Mouse (Mus musculus): ENCODE results near the gene Cox6a2. TPM values are rescaled to one million over a fixed set of nuclear protein-coding genes. Genes with fewer than 3 reads are reported as not detected.
"Not testable (repeated sequence)": the region's sequence is repeated elsewhere in the genome, so short reads cannot be mapped to it uniquely, and the experiment has no call there.

Cox6a2 gene
- polyA plus RNA-seq, 1 experiment from 2014 or later: 39.0 TPM

GRCm38 (mm10) chr7:128166391-128166790 is 39.8 kb downstream of the Cox6a2 start:
- H3K9me3 ChIP-seq: no peaks in the 10 kb centered on the region
- no peak overlapping the region for H3K4me3 ChIP-seq
- H3K36me3 ChIP-seq: no peaks in the 10 kb centered on the region
- H3K27me3 ChIP-seq: no peaks in the 10 kb centered on the region
- WGBS: 88% methylated on average over 7 of the region's 7 CpGs
- no peaks in the 10 kb centered on the region for H3K4me1 ChIP-seq
- H3K9ac ChIP-seq: no peak overlapping the region
- ATAC-seq (ENCODE audit: insufficient number of reproducible peaks, low FRiP score, low TSS enrichment, low read depth): no peak
- no peak overlapping the region for H3K27ac ChIP-seq
- no peak overlapping the region for H3K4me2 ChIP-seq

- Histone ChIP-seq H3K9ac (no peak overlapping the region), H3K27me3 (no peaks in the 10 kb centered on the region), H3K9me3 (no peaks in the 10 kb centered on the region), H3K4me3 (no peak overlapping the region), H3K4me1 (no peaks in the 10 kb centered on the region), H3K36me3 (no peaks in the 10 kb centered on the region), H3K27ac (no peak overlapping the region), H3K4me2 (no peak overlapping the region)
- ATAC-seq (ENCODE audit: insufficient number of reproducible peaks, low FRiP score, low TSS enrichment, low read depth): no peak
- 94% methylated on average over 4 of the region's 4 CpGs for WGBS
Measured at GRCm38 (mm10) chr7:128164001-128164400, 42.2 kb downstream of the Cox6a2 start.

GRCm38 (mm10) chr7:128158688-128159354 is 47.4 kb downstream of the Cox6a2 start:
- ATAC-seq (ENCODE audit: insufficient number of reproducible peaks, low FRiP score, low TSS enrichment, low read depth); H3K4me3 ChIP-seq; H3K9me3 ChIP-seq; H3K4me2 ChIP-seq; H3K27ac ChIP-seq; H3K27me3 ChIP-seq; H3K4me1 ChIP-seq; H3K36me3 ChIP-seq; H3K9ac ChIP-seq: not testable (repeated sequence)
- 54% methylated on average over 8 of the region's 8 CpGs for WGBS

Other genes starting within 250 kb of the Cox6a2 start
- gene Fus, start 238.9 kb downstream of the Cox6a2 start, polyA plus RNA-seq (2015; fragmentation: Nextera tagmentation; extraction: Ambion mirVana): 339 and 390 TPM in 2 replicates
- gene Pycard, start 212.5 kb downstream of the Cox6a2 start, polyA plus RNA-seq (2015; fragmentation: Nextera tagmentation; extraction: Ambion mirVana): 150 and 154 TPM in 2 replicates
- gene Trim72, start 202.4 kb downstream of the Cox6a2 start, polyA plus RNA-seq (2015; fragmentation: Nextera tagmentation; extraction: Ambion mirVana): 3.1 and 8.4 TPM in 2 replicates
- gene Itgam, start 143.7 kb downstream of the Cox6a2 start, polyA plus RNA-seq (2015; fragmentation: Nextera tagmentation; extraction: Ambion mirVana): 2.1 and 2.3 TPM in 2 replicates
- gene Gm49368, start 143.7 kb downstream of the Cox6a2 start, polyA plus RNA-seq (2015; fragmentation: Nextera tagmentation; extraction: Ambion mirVana): not detected in 2 replicates
- gene Itgax, start 76.8 kb downstream of the Cox6a2 start, polyA plus RNA-seq (2015; fragmentation: Nextera tagmentation; extraction: Ambion mirVana): 0.10 TPM in 2 replicates
- gene Itgad, start 52.0 kb downstream of the Cox6a2 start, polyA plus RNA-seq (2015; fragmentation: Nextera tagmentation; extraction: Ambion mirVana): not detected in 2 replicates
- gene Armc5, start 31.0 kb upstream of the Cox6a2 start, polyA plus RNA-seq (2015; fragmentation: Nextera tagmentation; extraction: Ambion mirVana): 16.8 and 18.4 TPM in 2 replicates
- 7.4 and 9.1 TPM in 2 replicates for gene 9130023H24Rik, start 31.6 kb upstream of the Cox6a2 start, polyA plus RNA-seq (2015; fragmentation: Nextera tagmentation; extraction: Ambion mirVana)
- gene Tgfb1i1, start 40.4 kb upstream of the Cox6a2 start, polyA plus RNA-seq (2015; fragmentation: Nextera tagmentation; extraction: Ambion mirVana): 58.2 and 72.5 TPM in 2 replicates
- gene Slc5a2, start 59.3 kb upstream of the Cox6a2 start, polyA plus RNA-seq (2015; fragmentation: Nextera tagmentation; extraction: Ambion mirVana): not detected in 2 replicates
- gene BC017158, start 91.8 kb upstream of the Cox6a2 start, polyA plus RNA-seq (2015; fragmentation: Nextera tagmentation; extraction: Ambion mirVana): 25.2 and 26.3 TPM in 2 replicates
- 13.8 and 14.2 TPM in 2 replicates for gene Rgs10, start 212.4 kb upstream of the Cox6a2 start, polyA plus RNA-seq (2015; fragmentation: Nextera tagmentation; extraction: Ambion mirVana)